Mouse (Mus musculus) adrenal gland, adult 8-10 months (tissue): ENCODE measurements around the gene Ptk6. TPM values are rescaled to one million over a fixed set of nuclear protein-coding genes. Genes with fewer than 3 reads are reported as not detected.
A peak's percentile ranks its signal among the peaks of the same experiment; 100 is the strongest.
"Not testable (repeated sequence)": the region's sequence is repeated elsewhere in the genome, so short reads cannot be mapped to it uniquely, and the experiment has no call there.

ENCODE experiments used
- DNase-seq: peaks from one replicate; pipeline ENCODE4 v3.0.0; 2022
- total RNA-seq, 4 experiments: library from RNA; stranded (reverse); gene quantifications; 2 replicates each; pipeline ENCODE4 v1.2.4; 2022

Gene Ptk6
- total RNA-seq, 4 experiments from 2014 or later, result 0.10 to 0.40 (median 0.13) TPM; not detected in 1

DNA sequence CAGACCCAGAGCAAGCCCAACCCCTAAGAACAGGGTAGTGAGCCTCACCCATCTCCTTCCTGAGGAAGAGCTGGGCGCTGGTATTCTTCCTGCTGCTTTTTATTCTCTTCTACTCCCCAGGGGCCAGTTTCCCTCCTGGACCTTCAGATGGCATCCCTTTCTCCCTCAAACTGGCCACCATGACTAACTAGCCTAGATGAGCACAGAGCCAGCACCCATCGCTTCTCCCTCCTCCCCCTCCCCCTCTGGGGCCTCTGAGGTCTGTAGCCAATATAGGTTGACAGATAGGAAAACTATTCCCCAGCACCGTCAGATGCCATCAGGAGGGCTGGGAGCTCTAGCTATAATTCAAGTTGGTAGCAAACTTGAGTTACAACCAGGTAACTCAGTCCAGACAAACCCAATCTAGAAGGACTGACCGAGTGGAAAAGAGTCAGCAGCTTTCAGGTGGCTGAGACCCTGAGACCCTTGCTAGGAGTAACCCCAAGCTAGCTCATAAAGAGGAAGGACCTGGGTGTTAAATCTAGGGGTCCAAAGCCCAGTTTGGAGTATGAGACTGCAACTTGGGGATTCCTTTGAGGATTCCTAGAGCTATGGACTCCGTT lies 16.4 kb upstream of the Ptk6 start:
- DNase-seq, result no peak

GRCm38 (mm10) chr2:181216037-181216436 lies 13.4 kb upstream of the Ptk6 start:
- no peak for DNase-seq

- DNase-seq, result no peak
These were observed 10.4 kb upstream of the Ptk6 start, which contains the start of gene Srms for GRCm38 (mm10) chr2:181213021-181213445. Srms (minus strand) TSS chr2:181213185.

GRCm38 (mm10) chr2:181212389-181213020 lies 9.9 kb upstream of the Ptk6 start:
- DNase-seq, result no peak

GRCm38 (mm10) chr2:181206118-181206517 lies 3.5 kb upstream of the Ptk6 start:
- no peak for DNase-seq

DNA sequence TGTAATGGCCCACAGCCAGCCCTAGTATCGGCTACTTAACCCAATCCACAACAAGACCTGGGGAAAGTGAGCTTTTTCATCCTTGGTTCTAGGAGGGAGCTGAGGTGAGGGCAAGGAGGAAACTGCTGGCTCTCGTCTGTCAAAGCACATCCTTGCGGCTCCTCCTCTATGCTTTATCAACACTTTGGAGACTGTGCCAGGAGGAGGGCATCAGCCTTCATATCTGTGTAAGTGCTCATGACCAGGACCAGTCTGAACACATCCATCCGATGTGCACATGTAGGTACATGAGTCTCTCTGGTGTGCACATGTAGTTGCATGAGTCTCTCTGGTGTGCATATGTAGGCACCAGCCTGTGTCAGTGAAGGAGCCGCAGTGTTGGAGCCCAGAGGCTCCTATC lies 3.1 kb upstream of the Ptk6 start:
- no peak for DNase-seq

- no peak for DNase-seq
These were observed 297 bp upstream of the Ptk6 start for GRCm38 (mm10) chr2:181202886-181203285.

- DNase-seq, result no peak
These were observed 983 bp downstream of the Ptk6 start for GRCm38 (mm10) chr2:181201606-181202005.

- no peak for DNase-seq
These were observed 5.8 kb downstream of the Ptk6 start for GRCm38 (mm10) chr2:181196628-181197300.

- DNase-seq, result no peak
These were observed 9.5 kb downstream of the Ptk6 start for GRCm38 (mm10) chr2:181193044-181193443.

DNA sequence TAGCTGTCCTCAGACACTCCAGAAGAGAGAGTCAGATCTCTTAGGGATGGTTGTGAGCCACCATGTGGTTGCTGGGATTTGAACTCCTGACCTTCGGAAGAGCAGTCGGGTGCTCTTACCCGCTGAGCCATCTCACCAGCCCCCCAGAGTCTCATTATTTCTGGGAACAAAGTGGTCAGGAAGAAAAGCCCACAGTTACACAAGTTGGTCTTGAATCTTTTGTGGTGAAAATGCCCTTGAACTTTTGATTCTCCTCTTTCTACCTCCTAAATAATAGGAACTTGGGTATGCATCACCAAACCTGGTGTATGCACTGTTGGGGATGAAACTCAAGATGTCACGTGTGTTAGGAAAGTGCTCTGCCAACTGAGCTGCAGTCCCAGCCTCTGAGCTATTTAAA lies 10.7 kb downstream of the Ptk6 start:
- DNase-seq, result no peak

GRCm38 (mm10) chr2:181191385-181191784 lies 11.2 kb downstream of the Ptk6 start:
- not testable (repeated sequence) for DNase-seq

DNA sequence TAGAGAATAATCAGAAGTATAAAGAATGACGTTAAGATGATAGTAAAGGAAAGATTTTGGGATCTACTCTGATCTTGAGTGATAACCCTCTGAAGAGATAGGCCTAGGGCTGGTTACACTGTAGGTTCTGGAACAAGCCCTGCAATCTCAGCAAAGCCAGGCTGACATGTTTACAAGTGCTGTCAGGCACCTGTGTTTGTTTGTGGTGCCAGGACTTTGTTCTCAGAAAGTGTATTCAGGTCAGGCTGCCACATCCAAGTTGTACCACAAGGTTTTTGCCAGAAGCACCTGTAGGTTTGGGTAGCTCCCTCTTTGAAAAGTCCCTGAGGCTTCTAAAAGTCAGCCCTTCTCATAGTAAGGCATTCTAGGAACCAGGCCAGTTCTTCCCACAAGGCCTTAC lies 13.3 kb downstream of the Ptk6 start:
- DNase-seq, result no peak

- no peak for DNase-seq
These were observed 13.9 kb downstream of the Ptk6 start for GRCm38 (mm10) chr2:181188681-181189080.

DNA sequence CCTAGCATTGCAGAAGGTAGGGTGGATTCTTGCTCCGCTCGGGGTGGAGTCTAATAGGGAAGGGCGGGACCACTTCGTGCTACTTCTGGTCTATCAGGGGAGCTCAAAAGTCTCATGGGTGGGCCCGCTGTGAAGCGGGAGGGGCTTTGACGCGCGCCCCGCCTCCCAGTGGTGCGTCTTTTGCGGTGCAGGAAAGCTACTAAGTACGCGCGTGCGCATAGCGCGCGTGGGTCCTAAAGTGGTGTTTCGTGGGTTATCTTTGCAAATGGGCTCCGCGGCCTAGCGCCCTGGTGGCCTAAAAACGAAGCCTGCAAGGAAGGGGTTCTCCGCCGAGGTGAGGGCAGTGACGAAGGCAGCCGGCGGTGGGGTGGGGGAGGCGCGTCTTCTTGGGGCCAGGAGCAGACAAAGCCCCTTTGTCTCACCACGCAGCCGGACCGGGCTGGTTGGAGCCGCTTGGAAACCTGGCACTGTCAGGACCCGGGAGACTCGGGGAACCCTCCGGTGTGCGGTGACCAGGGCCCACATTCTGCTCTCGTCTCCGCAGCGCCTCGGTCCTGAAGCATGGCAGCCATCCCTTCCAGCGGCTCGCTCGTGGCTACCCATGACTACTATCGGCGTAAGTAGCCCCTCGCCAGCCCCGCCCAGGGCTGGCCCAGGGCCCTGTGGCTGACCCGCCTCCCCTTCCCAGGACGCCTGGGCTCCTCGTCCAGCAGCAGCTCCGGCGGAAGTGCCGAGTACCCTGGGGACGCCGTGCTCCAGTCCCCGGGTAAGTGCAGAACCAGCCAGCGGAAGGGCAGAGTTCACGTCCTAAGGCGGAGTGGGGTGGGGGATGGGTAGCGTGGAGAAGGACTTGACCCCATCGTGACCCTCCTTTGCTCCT lies 15.2 kb downstream of the Ptk6 start, which contains the start of gene Ppdpf:
Gene Ppdpf (plus strand): TSS at position 127 of the 880 bp plus-strand sequence.
- DNase-seq, result peak; percentile 95

- DNase-seq, result peak; percentile 82
These were observed 16.0 kb downstream of the Ptk6 start for GRCm38 (mm10) chr2:181186635-181187034.

DNA sequence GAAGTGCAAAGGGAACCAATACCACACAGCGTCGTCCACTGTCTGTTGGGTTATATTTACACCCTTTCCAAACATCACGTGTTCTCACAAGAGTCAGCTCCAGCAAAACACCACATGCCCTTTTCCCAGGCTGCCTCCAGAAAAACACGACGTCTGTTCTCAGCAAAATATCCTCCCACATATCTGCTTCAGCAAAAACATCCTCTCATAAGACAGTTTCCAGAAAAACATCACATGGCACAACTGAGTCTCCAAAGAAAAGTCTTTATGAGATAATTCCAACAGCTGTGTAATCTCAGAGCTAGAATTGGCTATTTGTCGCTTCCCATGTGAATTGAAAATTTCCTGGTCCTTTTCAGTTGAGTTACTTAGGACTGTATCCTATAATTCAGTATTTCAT lies 21.7 kb downstream of the Ptk6 start:
- DNase-seq, result no peak

GRCm38 (mm10) chr2:181178471-181178870 lies 24.1 kb downstream of the Ptk6 start:
- no peak for DNase-seq

DNA sequence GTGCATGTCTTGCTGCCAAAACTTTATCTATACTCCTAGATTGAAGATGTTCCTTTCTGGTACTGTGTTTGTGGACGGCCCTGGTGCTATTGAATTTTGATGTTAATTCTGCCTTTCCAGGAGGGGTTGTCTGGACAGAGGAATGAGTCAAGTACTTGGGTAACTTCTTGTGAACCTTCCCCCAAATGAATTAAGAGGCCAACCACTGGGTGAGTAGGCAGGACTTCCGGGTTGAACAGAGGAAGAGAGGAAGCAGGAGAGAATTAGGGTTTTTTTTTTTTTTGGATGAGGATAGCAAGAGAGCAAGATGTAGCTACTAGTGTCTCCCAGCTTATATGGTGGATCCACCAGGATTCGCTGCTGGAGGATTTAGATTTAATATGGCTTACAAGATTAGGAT lies 24.6 kb downstream of the Ptk6 start:
- no peak for DNase-seq

DNA sequence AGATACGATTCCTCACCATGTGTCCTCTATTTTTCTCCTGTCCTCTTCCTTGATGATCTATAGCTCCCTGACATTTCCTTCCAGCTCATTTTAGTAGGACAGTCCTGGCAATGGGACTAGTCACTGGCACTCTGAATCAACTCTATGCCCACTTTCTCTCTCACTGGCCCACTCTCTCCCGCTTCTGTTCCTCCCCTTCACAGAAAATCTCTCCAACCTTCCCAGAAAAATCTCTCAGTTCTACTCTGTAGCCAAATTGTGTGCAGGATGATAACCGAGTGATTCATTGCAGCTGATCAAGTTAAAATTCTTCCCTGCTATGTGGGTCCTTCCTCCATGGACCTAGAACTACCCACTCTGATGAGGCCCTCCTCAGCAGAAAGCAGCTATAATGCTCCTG lies 27.9 kb downstream of the Ptk6 start:
- DNase-seq, result no peak

GRCm38 (mm10) chr2:181166469-181166868 lies 36.1 kb downstream of the Ptk6 start:
- no peak for DNase-seq

DNA sequence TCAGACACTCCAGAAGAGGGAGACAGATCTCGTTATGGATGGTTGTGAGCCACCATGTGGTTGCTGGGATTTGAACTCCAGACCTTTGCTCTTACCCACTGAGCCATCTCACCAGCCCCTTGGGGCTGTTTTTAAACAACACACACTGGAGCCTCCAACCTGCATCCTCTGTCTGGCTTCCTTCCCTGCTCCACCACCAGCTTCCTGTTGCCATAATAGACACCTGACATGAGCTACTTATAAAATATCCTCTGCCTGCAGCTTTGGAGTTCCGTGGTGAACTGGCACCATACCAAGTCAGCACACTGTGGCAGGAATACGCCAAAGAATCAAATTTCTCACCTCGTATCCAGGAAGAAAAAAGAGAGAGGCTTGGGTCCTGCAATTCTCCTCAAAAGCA lies 41.8 kb downstream of the Ptk6 start:
- no peak for DNase-seq

DNA sequence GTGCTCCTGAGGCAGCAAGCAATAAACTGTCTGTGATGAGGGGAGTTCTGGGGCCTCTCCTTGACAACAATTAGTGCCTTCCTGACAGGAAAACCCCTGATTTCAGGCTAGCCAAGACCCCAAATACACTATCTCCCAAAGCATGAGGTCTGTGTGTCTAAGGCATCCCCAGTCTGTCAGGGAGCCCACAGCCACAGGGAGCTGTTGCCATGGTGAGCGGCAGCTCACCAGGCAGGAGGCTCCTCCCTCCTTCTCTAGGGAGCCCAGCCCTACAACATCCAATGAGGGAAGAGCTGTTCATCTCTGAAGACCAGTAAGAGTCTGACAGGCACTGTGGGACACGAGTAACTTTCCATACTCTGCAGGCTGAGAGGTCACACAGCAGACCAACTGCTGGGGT lies 42.8 kb downstream of the Ptk6 start:
- DNase-seq, result no peak
